Mouse (Mus musculus): ENCODE data around the gene Exoc3l2. TPM values are rescaled to one million over a fixed set of nuclear protein-coding genes. Genes with fewer than 3 reads are reported as not detected.
A peak's percentile ranks its signal among the peaks of the same experiment; 100 is the strongest.

Gene Exoc3l2
- polyA plus RNA-seq, 1 experiment, result not detected

DNA sequence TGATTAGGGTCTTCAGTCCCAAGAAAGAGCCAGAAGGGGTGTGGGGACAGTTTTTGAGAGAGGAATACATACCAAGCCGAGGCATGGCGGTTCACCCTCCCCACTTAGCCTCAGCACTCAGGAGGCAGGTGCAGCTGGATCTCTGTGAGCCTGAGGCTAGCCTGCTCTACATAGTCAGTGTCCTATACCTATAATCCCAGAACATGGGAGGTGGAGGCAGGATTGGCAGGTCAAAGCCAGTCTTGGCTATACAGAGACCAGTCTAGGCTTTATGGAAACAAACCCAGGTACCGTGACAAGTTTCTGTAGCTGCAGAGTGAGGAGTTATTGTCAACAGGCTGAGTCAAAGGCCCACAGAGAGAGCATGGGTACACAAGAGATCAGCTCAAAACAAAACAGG is 40.0 kb upstream of the Exoc3l2 start:
- Histone ChIP-seq H3K4me3 (no peak overlapping the region), H3ac (ENCODE audit: control insufficient read depth, insufficient read length) (no peak overlapping the region), H3K36me3 (ENCODE audit: control insufficient read depth, insufficient read depth) (peaks cover 4% of the 10 kb centered on the region), H3K79me2 (ENCODE audit: control insufficient read depth, insufficient read depth) (no peaks in the 10 kb centered on the region), H3K27me3 (ENCODE audit: control insufficient read depth, insufficient read depth, insufficient read length) (no peaks in the 10 kb centered on the region), H3K4me2 (ENCODE audit: low read depth) (no peak overlapping the region)
- TF ChIP-seq POLR2AphosphoS2 (IDR thresholded peaks at IDR 0.05; ENCODE audit: insufficient read length, low read depth) (peak; percentile 27), MYOD1 (IDR thresholded peaks at IDR 0.05; ENCODE audit: control insufficient read depth in 1 of 3, insufficient read length in 2 of 3, low read depth in 2 of 3) (no peak)

DNA sequence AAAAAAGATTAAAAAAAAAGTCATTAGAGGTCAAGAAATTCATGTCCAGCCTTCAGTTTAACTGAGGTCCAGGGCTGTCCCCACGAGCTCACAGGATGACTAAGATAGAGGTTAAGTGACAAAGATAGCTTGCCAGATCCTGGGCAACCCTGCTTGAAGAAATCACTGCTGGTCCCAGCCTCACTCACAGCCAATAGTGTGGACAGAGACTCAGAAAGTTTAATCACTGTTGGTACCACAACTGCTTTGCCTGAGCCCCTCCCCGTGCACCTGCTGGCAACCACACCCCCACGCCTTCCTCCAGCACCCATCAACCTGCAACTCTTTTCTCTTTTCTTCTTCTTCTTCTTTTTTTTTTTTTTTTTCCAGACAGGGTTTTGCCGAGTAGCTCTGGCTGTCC is 39.1 kb upstream of the Exoc3l2 start:
- Histone ChIP-seq H3K4me2 (ENCODE audit: low read depth) (no peak overlapping the region), H3K36me3 (ENCODE audit: control insufficient read depth, insufficient read depth) (peaks cover 10% of the 10 kb centered on the region), H3K4me3 (no peak overlapping the region), H3ac (ENCODE audit: control insufficient read depth, insufficient read length) (no peak overlapping the region), H3K27me3 (ENCODE audit: control insufficient read depth, insufficient read depth, insufficient read length) (no peaks in the 10 kb centered on the region), H3K79me2 (ENCODE audit: control insufficient read depth, insufficient read depth) (no peaks in the 10 kb centered on the region)
- TF ChIP-seq MYOD1 (IDR thresholded peaks at IDR 0.05; ENCODE audit: control insufficient read depth in 1 of 3, insufficient read length in 2 of 3, low read depth in 2 of 3) (peak in 1 of 3 experiments; percentile 5), POLR2A (IDR thresholded peaks at IDR 0.05; ENCODE audit: insufficient read length, low read depth) (no peak), SRF (IDR thresholded peaks at IDR 0.05; ENCODE audit: control insufficient read depth, insufficient read length, low read depth) (no peak), MAX (IDR thresholded peaks at IDR 0.05; ENCODE audit: low read depth) (no peak), MYOG (IDR thresholded peaks at IDR 0.05; ENCODE audit: control insufficient read depth in 1 of 3, insufficient read depth in 1 of 3, insufficient read length in 2 of 3, low read depth in 2 of 3) (no peak), POLR2AphosphoS2 (IDR thresholded peaks at IDR 0.05; ENCODE audit: insufficient read length, low read depth) (peak; percentile 65), USF1 (IDR thresholded peaks at IDR 0.05; ENCODE audit: low read depth) (no peak)

DNA sequence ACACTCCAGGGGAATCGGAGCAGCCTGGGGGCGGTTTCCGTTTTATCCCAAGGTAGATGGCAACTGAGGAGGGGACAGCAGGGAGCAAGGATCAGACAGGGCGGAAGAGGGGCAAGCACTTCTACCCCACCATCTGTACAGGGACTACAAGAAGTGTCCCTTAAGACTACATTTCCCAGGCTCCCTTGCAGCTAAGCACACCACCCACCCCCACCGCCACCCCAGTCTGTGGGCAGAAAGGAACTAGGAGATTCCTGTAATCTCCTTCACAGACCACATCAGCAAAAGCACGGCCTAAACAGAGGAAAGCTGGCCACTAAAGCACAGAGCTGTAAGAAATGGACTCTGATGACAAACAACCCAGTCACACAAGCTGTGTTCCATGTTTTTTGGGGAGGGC is 36.8 kb upstream of the Exoc3l2 start:
- no peak overlapping the region for H3ac ChIP-seq (ENCODE audit: control insufficient read depth, insufficient read length)
- no peak for TF ChIP-seq TCF12 (IDR thresholded peaks at IDR 0.05; ENCODE audit: insufficient read depth, poor library complexity, severe bottlenecking)
- no peak for TF ChIP-seq MYOD1 (IDR thresholded peaks at IDR 0.05; ENCODE audit: control insufficient read depth in 1 of 3, insufficient read length in 2 of 3, low read depth in 2 of 3)
- TF ChIP-seq TCF3 (IDR thresholded peaks at IDR 0.05; ENCODE audit: insufficient read length, low read depth), result no peak
- no peak for TF ChIP-seq USF1 (IDR thresholded peaks at IDR 0.05; ENCODE audit: low read depth)
- TF ChIP-seq POLR2A (IDR thresholded peaks at IDR 0.05; ENCODE audit: insufficient read length, low read depth), result no peak
- TF ChIP-seq POLR2AphosphoS2 (IDR thresholded peaks at IDR 0.05; ENCODE audit: insufficient read length, low read depth), result no peak
- no peak for TF ChIP-seq SRF (IDR thresholded peaks at IDR 0.05; ENCODE audit: control insufficient read depth, insufficient read length, low read depth)
- no peaks in the 10 kb centered on the region for H3K79me2 ChIP-seq (ENCODE audit: control insufficient read depth, insufficient read depth)

DNA sequence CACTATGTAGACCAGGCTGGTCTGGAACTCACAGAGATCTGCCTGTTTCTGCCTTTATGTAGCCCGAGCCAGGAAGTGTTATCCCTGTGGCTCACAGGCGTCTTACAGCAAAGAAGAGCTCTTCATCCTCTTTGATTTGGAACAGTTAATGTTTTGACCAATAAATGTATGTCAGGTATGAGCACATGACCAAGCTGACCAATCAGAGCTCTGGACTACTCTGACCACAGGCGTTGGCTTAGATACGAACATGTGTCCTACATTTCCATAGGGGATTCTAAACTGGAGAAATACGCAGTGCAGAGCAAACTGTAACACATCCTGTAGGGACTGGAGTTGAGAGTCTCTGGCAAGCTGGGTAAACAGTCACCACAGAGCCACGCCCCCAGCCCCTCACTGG is 36.2 kb upstream of the Exoc3l2 start:
- H3K36me3 ChIP-seq (ENCODE audit: control insufficient read depth, insufficient read depth), result peaks cover 13% of the 10 kb centered on the region
- TF ChIP-seq MAX (IDR thresholded peaks at IDR 0.05; ENCODE audit: low read depth), result no peak
- no peak for TF ChIP-seq MYOG (IDR thresholded peaks at IDR 0.05; ENCODE audit: control insufficient read depth in 1 of 3, insufficient read depth in 1 of 3, insufficient read length in 2 of 3, low read depth in 2 of 3)
- TF ChIP-seq USF1 (IDR thresholded peaks at IDR 0.05; ENCODE audit: low read depth), result no peak
- no peak for TF ChIP-seq POLR2AphosphoS2 (IDR thresholded peaks at IDR 0.05; ENCODE audit: insufficient read length, low read depth)
- no peak for TF ChIP-seq REST (IDR thresholded peaks at IDR 0.05; ENCODE audit: insufficient read depth, insufficient read length)
- no peak for TF ChIP-seq E2F4 (IDR thresholded peaks at IDR 0.05; ENCODE audit: insufficient read depth)
- no peak for TF ChIP-seq TCF3 (IDR thresholded peaks at IDR 0.05; ENCODE audit: insufficient read length, low read depth)
- no peak for TF ChIP-seq MYOD1 (IDR thresholded peaks at IDR 0.05; ENCODE audit: control insufficient read depth in 1 of 3, insufficient read length in 2 of 3, low read depth in 2 of 3)
- no peak for TF ChIP-seq POLR2A (IDR thresholded peaks at IDR 0.05; ENCODE audit: insufficient read length, low read depth)
- TF ChIP-seq CEBPB (IDR thresholded peaks at IDR 0.05; ENCODE audit: insufficient read depth, poor library complexity, severe bottlenecking), result no peak
- TF ChIP-seq TCF12 (IDR thresholded peaks at IDR 0.05; ENCODE audit: insufficient read depth, poor library complexity, severe bottlenecking), result no peak
- no peak for TF ChIP-seq SRF (IDR thresholded peaks at IDR 0.05; ENCODE audit: control insufficient read depth, insufficient read length, low read depth)
- no peaks in the 10 kb centered on the region for H3K27me3 ChIP-seq (ENCODE audit: control insufficient read depth, insufficient read depth, insufficient read length)
- H3K79me2 ChIP-seq (ENCODE audit: control insufficient read depth, insufficient read depth), result no peaks in the 10 kb centered on the region
- H3K4me3 ChIP-seq, result no peak overlapping the region
- H3ac ChIP-seq (ENCODE audit: control insufficient read depth, insufficient read length), result no peak overlapping the region
- no peak overlapping the region for H3K4me2 ChIP-seq (ENCODE audit: low read depth)

More for the DNA sequence above, 36.8 kb upstream of the Exoc3l2 start:
- H3K27me3 ChIP-seq (ENCODE audit: control insufficient read depth, insufficient read depth, insufficient read length), result no peaks in the 10 kb centered on the region
- peaks cover 10% of the 10 kb centered on the region for H3K36me3 ChIP-seq (ENCODE audit: control insufficient read depth, insufficient read depth)
- H3K4me2 ChIP-seq (ENCODE audit: low read depth), result no peak overlapping the region
- H3K4me3 ChIP-seq, result no peak overlapping the region

DNA sequence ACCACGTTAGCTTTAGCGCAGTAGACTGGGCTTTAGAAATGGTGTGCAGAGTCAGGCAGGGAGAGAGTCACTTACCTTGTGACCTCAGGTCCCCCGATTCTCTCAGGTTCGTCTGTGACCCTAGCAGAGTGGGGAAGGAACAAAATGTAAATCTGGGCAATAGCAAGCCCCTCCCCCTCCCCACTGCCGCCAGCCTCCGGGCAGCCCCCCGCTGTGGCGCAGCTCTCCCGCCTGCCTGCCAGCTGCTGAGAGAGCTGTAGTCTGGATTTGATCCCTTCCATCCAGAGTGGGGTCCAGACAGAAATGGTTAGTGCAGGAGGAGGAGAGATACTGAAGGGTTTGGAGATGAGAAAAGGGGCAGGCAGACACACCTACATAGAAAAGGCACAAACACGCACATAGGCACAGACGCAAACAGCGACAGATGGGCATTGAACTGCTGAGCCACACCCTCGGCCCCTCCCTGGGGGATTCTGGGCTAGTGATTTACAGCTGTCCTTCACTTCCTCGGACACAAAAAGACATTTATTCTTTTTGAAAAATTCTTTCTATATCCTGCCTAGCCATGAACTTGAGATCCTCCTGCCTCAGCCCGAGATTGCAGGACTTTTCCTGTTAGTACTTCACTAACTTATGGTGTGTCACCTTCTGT is 35.0 kb upstream of the Exoc3l2 start:
- TF ChIP-seq USF1 (IDR thresholded peaks at IDR 0.05; ENCODE audit: low read depth), result no peak
- TF ChIP-seq TCF3 (IDR thresholded peaks at IDR 0.05; ENCODE audit: insufficient read length, low read depth), result no peak
- TF ChIP-seq TCF12 (IDR thresholded peaks at IDR 0.05; ENCODE audit: insufficient read depth, poor library complexity, severe bottlenecking), result no peak
- no peak for TF ChIP-seq POLR2A (IDR thresholded peaks at IDR 0.05; ENCODE audit: insufficient read length, low read depth)
- no peak for TF ChIP-seq POLR2AphosphoS2 (IDR thresholded peaks at IDR 0.05; ENCODE audit: insufficient read length, low read depth)
- TF ChIP-seq MYOD1 (IDR thresholded peaks at IDR 0.05; ENCODE audit: control insufficient read depth in 1 of 3, insufficient read length in 2 of 3, low read depth in 2 of 3), result no peak
- no peak for TF ChIP-seq E2F4 (IDR thresholded peaks at IDR 0.05; ENCODE audit: insufficient read depth)
- no peak for TF ChIP-seq MYOG (IDR thresholded peaks at IDR 0.05; ENCODE audit: control insufficient read depth in 1 of 3, insufficient read depth in 1 of 3, insufficient read length in 2 of 3, low read depth in 2 of 3)
- TF ChIP-seq REST (IDR thresholded peaks at IDR 0.05; ENCODE audit: insufficient read depth, insufficient read length), result no peak
- TF ChIP-seq SRF (IDR thresholded peaks at IDR 0.05; ENCODE audit: control insufficient read depth, insufficient read length, low read depth), result no peak
- TF ChIP-seq CEBPB (IDR thresholded peaks at IDR 0.05; ENCODE audit: insufficient read depth, poor library complexity, severe bottlenecking), result no peak
- TF ChIP-seq MAX (IDR thresholded peaks at IDR 0.05; ENCODE audit: low read depth), result no peak
- H3K4me2 ChIP-seq (ENCODE audit: low read depth), result no peak overlapping the region
- no peak overlapping the region for H3K4me3 ChIP-seq
- no peaks in the 10 kb centered on the region for H3K79me2 ChIP-seq (ENCODE audit: control insufficient read depth, insufficient read depth)
- H3K36me3 ChIP-seq (ENCODE audit: control insufficient read depth, insufficient read depth), result peaks cover 15% of the 10 kb centered on the region
- H3ac ChIP-seq (ENCODE audit: control insufficient read depth, insufficient read length), result no peak overlapping the region
- no peaks in the 10 kb centered on the region for H3K27me3 ChIP-seq (ENCODE audit: control insufficient read depth, insufficient read depth, insufficient read length)

Measured in myocyte (in vitro differentiated cells).